Mouse (Mus musculus) hematopoietic stem cell, adult 5-6 weeks (primary cell): ENCODE results near the gene Ddx28. TPM values are rescaled to one million over a fixed set of nuclear protein-coding genes. Genes with fewer than 3 reads are reported as not detected.

ENCODE experiments used
- total RNA-seq: library from RNA; stranded (forward); fragments of 172-1452, 232-1000 nt; gene quantifications from 2 replicates; pipeline ENCODE4 v1.2.3, GENCODE M21; 2017

Gene Ddx28
- total RNA-seq, 1 experiment from 2014 or later: 10.1 TPM

Other genes starting within 250 kb of the Ddx28 start
- gene Ranbp10, start 184.5 kb downstream of the Ddx28 start, total RNA-seq: 7.1 and 10.3 TPM in 2 replicates
- not detected in 2 replicates for gene Tsnaxip1, start 184.2 kb downstream of the Ddx28 start, total RNA-seq
- 14.3 and 14.6 TPM in 2 replicates for gene Cenpt, start 158.6 kb downstream of the Ddx28 start, total RNA-seq
- gene Thap11, start 156.8 kb downstream of the Ddx28 start, total RNA-seq: 25.8 and 28.3 TPM in 2 replicates
- 58.5 and 70.2 TPM in 2 replicates for gene Nutf2, start 151.3 kb downstream of the Ddx28 start, total RNA-seq
- 23.4 and 40.6 TPM in 2 replicates for gene Edc4, start 131.0 kb downstream of the Ddx28 start, total RNA-seq
- not detected in 2 replicates for gene Nrn1l, start 118.3 kb downstream of the Ddx28 start, total RNA-seq
- gene Pskh1, start 111.4 kb downstream of the Ddx28 start, total RNA-seq: 23.3 and 27.5 TPM in 2 replicates
- not detected in 2 replicates for gene Ctrl, start 78.0 kb downstream of the Ddx28 start, total RNA-seq
- 38.8 and 79.5 TPM in 2 replicates for gene Psmb10, start 73.4 kb downstream of the Ddx28 start, total RNA-seq
- not detected in 2 replicates for gene Lcat, start 68.5 kb downstream of the Ddx28 start, total RNA-seq
- gene Slc12a4, start 45.8 kb downstream of the Ddx28 start, total RNA-seq: 1.4 and 8.0 TPM in 2 replicates
- not detected in 2 replicates for gene Dpep3, start 32.5 kb downstream of the Ddx28 start, total RNA-seq
- 5.0 and 14.4 TPM in 2 replicates for gene Dus2, start 20.5 kb downstream of the Ddx28 start, total RNA-seq
- gene Dpep2nb, start 5.9 kb downstream of the Ddx28 start, total RNA-seq: not detected in 2 replicates
- gene Nfatc3, start 47.0 kb upstream of the Ddx28 start, total RNA-seq: 34.5 and 42.0 TPM in 2 replicates
- gene Esrp2, start 125.1 kb upstream of the Ddx28 start, total RNA-seq: not detected in 2 replicates
- gene Pla2g15, start 138.5 kb upstream of the Ddx28 start, total RNA-seq: 7.9 and 16.3 TPM in 2 replicates
- gene Slc7a6, start 157.0 kb upstream of the Ddx28 start, total RNA-seq: 21.6 and 23.8 TPM in 2 replicates
- gene Slc7a6os, start 199.1 kb upstream of the Ddx28 start, total RNA-seq: 42.8 and 50.0 TPM in 2 replicates
- 26.3 and 34.3 TPM in 2 replicates for gene Prmt7, start 199.1 kb upstream of the Ddx28 start, total RNA-seq